Mouse (Mus musculus): ENCODE data around the gene Arhgap10.

- TF ChIP-seq CTCF (IDR thresholded peaks at IDR 0.05; ENCODE audit: control insufficient read depth, insufficient read depth, insufficient replicate concordance, low read depth, low read length) (no peak), POLR2A (IDR thresholded peaks at IDR 0.05; ENCODE audit: control insufficient read depth, low read depth, low read length) (no peak)
Measured at GRCm38 (mm10) chr8:77478155-77478912, 39.4 kb downstream of the Arhgap10 start.
